Mouse (Mus musculus): ENCODE measurements around the gene Napsa.

Napsa gene

DNA sequence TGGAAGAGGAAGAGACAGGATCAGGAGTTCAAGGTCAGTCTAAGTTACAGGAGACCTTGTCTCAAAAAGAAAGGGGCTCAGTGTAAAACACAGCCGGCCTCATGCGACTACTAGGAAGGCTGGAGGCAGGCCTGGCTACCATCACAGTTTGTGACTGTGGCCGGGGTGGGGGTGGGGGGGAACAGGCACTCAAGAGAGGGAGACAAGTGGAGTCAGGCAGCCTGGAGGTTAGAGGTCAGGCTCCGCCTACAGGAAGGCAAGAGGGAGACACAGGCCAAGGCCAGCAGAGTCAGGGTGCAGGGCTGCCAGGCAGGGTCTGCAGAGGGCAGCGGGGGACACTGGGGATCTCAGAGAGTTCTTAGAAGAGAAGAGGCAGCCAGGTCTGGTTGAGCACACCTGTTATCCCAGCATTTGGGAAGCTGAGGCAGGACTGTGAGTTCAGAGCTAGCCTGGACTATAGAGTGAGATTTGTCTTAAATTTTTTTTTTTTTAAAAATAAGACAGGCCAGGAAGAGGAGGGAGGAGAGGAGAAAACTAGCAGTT is 24.9 kb downstream of the Napsa start:
- DNase-seq (ENCODE audit: low spot score) = no peak

GRCm38 (mm10) chr7:44597666-44598065 is 25.5 kb downstream of the Napsa start:
- DNase-seq (ENCODE audit: low spot score) = no peak

- no peak for DNase-seq (ENCODE audit: low spot score)
Measured at GRCm38 (mm10) chr7:44598336-44598735, 26.2 kb downstream of the Napsa start.

DNA sequence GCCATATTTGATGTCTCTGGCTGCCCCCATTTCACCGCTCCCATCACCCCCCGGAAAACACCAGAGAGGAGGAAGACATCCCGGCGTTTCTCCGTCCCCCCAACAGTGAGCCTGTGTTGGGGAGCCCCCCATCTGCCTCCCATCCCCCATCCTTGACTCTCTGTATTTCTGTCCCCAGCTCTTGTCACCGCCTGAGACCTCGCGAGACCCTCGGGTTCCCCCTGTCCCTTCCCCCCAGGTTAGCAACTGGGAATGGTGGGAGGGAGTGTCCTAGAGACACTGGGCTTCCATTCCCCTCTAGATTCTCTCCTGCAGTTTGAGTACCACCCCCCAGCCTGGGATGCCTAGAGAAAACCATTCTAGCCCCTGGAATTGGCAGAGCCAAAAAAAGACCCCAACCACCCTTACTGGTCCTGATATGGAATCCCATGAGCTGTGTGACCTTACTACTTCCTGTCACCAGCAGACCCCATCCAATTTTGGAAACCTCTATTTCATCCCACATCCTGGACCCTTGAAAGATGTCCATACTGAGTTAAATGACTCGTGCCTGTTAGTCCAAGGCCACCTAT is 28.6 kb downstream of the Napsa start:
- no peak for DNase-seq (ENCODE audit: low spot score)

DNA sequence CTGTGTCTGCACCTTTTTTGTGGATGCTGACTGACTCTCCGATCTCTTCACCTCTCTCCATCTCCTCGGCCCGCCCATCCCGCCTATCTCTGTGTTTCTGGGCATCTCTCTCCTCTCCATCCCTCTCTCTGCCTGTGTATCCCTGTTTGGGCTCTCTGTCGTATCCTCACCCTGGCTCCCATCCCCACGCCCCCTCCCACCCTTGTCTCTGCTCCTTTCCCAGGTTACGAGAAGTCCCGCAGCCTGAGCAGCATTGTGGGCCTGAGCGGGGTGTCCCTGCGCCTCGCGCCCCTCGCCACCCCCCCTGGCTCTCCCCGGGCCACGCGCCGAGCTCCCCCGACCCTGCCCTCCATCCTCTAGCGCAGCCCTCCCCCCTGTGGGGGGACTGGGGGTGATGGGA is 29.5 kb downstream of the Napsa start:
- DNase-seq (ENCODE audit: low spot score) = no peak

DNA sequence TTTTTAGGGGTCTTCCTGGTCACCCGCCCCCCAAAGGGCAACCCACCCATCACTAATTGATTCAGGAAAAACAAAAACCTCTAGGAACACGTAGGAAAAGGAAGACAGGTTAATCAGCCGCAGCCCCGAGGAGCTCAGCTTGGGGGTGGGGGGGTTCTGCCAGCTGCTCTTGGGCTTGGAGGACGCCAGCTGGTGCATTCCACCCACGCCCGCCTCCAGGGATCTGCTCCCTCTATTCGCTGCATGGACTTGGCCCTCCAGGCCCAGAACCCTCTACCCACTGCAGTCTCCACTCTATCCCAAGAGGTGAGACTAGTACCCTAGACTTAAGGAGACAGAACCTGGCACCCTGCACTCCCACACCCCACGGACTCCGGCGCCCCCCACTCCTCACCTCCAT is 30.3 kb downstream of the Napsa start:
- no peak for DNase-seq (ENCODE audit: low spot score)

- DNase-seq (ENCODE audit: low spot score) = no peak
Measured at GRCm38 (mm10) chr7:44603186-44603855, 31.1 kb downstream of the Napsa start.

- no peak for DNase-seq (ENCODE audit: low spot score)
Measured at GRCm38 (mm10) chr7:44604139-44604606, 32.0 kb downstream of the Napsa start.

DNA sequence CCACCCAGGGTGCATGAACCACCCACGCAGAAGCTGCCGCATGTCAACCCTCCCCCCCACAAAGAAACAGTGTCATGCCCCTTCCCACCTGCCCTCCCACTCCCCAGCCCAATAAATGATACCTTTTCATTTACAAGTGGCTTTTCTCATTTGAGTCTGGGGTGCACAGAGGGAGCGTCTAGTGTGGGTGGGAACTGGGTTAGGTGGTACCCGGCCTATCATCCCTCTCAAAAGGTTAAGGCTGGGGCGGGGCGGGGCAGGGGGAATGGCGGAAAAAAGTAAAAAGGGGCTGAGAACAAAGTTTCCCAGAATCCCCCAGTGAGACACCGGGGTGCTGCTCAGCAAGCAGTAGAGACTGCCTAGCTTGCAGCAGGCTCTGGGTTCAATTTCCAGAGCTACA is 32.4 kb downstream of the Napsa start:
- DNase-seq (ENCODE audit: low spot score) = no peak

DNA sequence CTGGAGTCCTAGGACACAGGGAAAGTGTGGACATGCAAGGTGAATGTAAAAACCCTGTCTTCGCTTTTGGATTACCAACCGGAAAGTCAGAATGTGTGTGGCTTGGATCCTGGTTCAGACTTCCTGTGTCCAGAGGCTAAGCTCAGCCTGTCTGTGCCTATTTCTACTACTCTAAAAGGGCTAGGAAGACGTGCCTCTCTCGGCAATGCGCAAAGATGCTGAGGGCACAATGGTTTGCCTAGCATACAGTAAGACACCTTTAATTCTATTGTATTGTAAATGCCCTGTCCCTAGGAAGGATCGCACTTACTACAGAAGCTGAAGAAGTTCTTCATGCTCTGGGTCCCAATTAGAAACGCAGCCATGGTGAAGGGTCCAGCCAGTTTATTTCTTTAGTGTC is 33.3 kb downstream of the Napsa start:
- no peak for DNase-seq (ENCODE audit: low spot score)

DNA sequence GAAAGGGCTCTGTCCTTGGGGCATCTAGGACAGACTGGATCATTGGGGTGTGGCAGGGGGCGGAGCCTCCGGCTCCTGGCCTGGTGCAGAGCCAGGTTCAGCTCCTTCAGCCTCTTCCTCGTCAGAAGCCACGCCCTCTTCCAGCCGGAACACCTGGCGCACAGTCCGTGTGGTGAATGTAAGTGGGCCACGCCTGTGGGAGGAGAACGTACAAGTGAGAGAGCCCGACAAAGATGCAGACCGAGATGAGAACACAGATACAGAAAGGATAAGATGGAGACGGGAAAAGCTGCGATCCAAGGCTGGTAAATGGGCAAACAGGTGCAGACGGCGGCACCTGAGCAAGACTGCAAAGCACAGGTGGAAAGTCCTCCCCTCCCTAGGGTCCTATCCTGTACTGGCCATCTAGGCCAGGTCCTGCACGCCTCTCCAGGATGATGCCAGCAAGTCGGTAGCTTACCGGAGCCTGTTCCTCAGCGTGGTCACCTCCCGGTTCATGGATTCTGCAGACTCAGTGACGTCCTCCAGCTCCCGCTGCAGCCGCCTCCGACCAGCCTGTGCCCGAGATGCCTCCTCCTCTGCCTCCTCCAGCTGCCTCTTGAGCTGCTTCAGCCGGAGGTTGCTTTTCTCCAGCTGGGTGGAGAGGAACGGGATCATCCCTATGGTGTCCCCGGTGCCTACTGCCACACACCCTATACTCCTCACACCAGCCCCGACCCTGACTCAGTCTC is 34.2 kb downstream of the Napsa start:
- no peak for DNase-seq (ENCODE audit: low spot score)

DNA sequence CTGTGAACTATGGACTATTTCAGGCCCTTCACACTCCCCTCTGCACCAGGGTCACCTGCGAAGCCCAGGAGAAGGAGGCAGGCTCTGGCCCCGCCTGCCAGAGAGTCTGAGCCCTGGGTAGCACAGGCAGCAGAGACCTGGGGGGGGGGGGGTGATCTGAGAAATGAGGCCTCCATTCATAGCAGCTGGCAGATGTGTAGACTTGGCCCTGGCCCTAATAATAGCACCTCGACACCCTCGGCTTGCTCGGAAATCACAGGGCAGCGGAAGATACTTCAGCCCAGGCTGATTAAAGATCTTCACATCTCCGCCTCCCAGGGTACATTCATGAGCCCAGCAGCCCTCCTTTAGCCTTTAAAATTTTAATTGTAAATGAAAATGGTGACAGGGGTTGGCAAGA is 40.0 kb downstream of the Napsa start:
- DNase-seq (ENCODE audit: low spot score) = no peak

- no peak for DNase-seq (ENCODE audit: low spot score)
Measured at GRCm38 (mm10) chr7:44614041-44614688, 42.0 kb downstream of the Napsa start.

GRCm38 (mm10) chr7:44615309-44615708 is 43.1 kb downstream of the Napsa start:
- DNase-seq (ENCODE audit: low spot score) = no peak

DNA sequence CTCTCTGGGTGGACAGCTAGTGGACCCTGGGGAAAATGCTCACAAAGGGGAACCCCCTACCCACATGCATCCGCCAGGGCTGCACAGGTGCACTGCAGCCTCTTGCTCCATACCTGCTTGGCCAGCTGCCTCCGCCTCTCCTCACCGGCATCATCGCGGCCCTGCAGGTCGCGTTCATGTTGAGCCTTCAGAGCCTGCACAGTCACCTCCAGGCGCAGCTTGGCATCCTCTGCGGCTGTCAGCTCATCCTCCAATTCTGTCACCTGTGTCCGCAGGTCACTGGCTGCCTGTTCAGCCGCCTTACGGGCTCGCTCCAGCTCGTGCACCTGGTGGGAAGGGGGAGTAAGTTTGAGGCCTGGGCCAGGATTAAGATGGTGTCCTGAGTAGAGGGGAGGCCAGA is 43.8 kb downstream of the Napsa start:
- DNase-seq (ENCODE audit: low spot score) = no peak

- no peak for DNase-seq (ENCODE audit: low spot score)
Measured at GRCm38 (mm10) chr7:44617059-44617458, 44.9 kb downstream of the Napsa start.

DNA sequence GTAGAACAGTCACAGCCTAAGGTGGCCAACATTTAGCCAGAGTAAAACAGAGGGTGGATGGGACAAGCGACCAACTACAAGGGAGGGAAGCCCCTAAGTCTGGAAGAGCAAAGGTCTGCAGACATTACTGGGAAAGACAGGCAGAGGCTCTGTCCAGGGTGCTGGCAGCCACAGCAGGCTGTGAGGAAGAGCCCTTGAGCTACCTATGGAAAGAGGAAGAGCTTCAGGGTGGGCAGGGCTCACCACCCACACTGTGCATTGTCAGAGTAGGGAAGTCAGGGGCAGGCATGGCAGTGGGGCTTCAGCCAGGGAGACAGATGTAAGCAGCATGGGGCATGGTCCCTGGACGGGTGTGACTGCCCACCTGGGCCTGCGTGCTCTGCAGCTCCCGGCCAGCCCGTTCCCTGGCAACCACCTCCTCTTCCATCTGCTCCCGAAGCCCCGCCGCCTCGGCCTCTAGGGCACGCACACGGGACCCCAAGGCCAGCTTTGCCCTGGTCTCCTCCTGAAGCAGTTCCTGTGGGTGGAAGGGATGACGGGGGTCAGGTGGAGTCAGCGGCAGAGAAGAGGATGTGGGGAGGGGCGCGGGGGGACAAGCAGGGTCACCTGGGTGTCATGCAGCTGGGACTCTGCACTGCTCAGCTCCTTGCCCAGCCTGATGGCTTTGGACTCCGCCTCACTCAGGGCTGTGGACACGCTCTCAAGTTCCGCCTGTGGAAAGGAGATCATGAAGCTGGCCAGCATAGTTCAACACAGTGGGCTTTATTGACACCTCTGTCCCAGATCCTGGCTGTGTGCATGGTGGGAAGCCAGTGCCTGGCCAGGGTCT is 51.7 kb downstream of the Napsa start:
- no peak for DNase-seq (ENCODE audit: low spot score)

- DNase-seq (ENCODE audit: low spot score) = no peak
Measured at GRCm38 (mm10) chr7:44624543-44624826, 52.3 kb downstream of the Napsa start.

DNA sequence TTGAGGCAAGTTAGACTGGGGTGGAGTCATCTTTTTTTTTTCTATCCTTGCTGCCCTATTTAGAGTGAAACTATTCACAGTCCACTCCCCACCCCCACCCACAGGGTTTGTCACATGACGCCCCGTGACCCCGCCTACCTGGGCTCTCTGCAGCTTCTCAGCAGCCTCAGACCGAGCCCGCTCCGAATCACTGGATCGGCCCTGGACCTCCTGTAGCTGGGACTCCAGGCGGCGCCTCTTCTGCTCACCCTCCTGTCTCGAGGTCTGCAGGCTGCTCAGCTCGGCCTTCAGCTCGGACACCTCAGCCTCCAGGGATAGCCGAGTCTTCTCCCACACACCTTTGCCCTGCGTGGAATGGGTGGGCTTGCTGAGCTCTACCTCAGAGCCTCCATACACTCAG is 52.6 kb downstream of the Napsa start:
- no peak for DNase-seq (ENCODE audit: low spot score)

GRCm38 (mm10) chr7:44625241-44626067 is 53.3 kb downstream of the Napsa start:
- no peak for DNase-seq (ENCODE audit: low spot score)

DNA sequence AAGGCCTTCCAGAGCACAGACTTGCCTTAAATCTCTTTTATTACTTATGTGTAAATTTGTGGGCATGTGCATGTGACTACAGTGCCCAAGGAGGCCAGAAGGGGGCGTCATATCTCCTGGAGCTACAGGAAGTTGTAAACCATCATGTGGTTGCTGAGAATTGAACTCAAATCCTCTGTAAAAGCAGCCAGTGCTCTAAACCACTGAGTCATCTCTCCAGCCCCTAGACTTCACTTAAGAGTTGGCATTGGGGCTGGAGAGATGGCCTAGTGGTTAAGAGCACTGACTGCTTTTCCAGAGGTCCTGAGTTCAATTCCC is 53.8 kb downstream of the Napsa start:
- no peak for DNase-seq (ENCODE audit: low spot score)
